Mouse (Mus musculus) limb, embryonic 10.5 days (tissue): Measurements from ENCODE around the gene Kcp. TPM values are rescaled to one million over a fixed set of nuclear protein-coding genes. Genes with fewer than 3 reads are reported as not detected.
A peak's percentile ranks its signal among the peaks of the same experiment; 100 is the strongest.

Experiments
- DNase-seq: peaks from one replicate; pipeline ENCODE4 v3.0.0-alpha.2; 2017; ENCODE audit warnings: low spot score
- H3K27ac ChIP-seq: fragments of 300-500 bp; sonication (generic); 2 replicates; pipeline ENCODE4 v1.5.1; 2016; ENCODE audit warnings: mild to moderate bottlenecking
- H3K27me3 ChIP-seq: fragments of 300-500 bp; sonication (generic); 2 replicates; pipeline ENCODE4 v1.6.1; 2016; ENCODE audit warnings: low read depth, mild to moderate bottlenecking; ENCODE audit not compliant: poor library complexity, severe bottlenecking
- H3K36me3 ChIP-seq: fragments of 300-500 bp; sonication (generic); 2 replicates; pipeline ENCODE4 v1.6.1; 2016; ENCODE audit warnings: mild to moderate bottlenecking, moderate library complexity
- H3K4me1 ChIP-seq: fragments of 300-500 bp; sonication (generic); 2 replicates; pipeline ENCODE4 v1.6.1; 2016
- H3K4me3 ChIP-seq: fragments of 300-500 bp; sonication (generic); 2 replicates; pipeline ENCODE4 v1.5.1; 2016; ENCODE audit warnings: mild to moderate bottlenecking, moderate library complexity
- H3K9me3 ChIP-seq: fragments of 300-500 bp; sonication (generic); replicated peaks from 2 replicates; pipeline ENCODE4 v1.6.1; 2016; ENCODE audit warnings: mild to moderate bottlenecking
- WGBS: fragments of 180-500 bp; shearing (Covaris S2); methylation state at CpG from one replicate; pipeline ENCODE4 v1.1.7; 2016; 5-methylcytosine and 5-hydroxymethylcytosine counted together
- polyA plus RNA-seq: library from polyadenylated mRNA; unstranded; fragments of >200 nt; fragmentation: Nextera tagmentation; extraction: Ambion mirVana; gene quantifications from 2 replicates; pipeline ENCODE4 v1.2.1, GENCODE M21; 2016

The Kcp gene
- polyA plus RNA-seq, 1 experiment from 2014 or later: 43.9 TPM

DNA sequence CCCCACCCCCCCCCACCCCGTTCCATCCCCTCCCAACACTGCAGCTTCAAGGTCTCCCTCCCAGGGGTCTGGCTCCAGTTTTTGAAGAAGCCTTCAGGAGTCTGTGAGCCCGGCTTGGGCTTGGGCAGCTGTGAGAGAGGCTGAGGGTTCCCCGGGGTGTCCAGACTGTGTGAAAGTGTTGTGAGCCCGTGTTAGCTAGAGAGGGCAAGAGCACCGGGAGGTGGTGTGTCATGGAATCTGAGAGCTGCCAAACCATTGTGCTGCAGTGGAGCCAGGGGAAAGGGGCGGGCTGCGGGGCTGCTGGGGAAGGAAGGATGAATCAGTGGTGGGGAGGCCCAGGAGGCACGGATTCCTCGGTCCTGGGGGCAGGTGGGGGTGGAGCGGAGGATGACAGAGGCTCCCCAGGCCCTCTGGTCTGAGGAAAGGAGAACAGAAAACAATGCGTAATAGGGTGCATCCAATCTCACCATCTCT, 71.3 kb downstream of the Kcp start:
- Histone ChIP-seq H3K9me3 (no peaks in the 10 kb centered on the region), H3K27ac (peak overlapping the region; percentile 87), H3K27me3 (peaks cover 36% of the 10 kb centered on the region), H3K36me3 (peaks cover 6% of the 10 kb centered on the region; the same call in 1 of the 2 replicates), H3K4me3 (peak overlapping the region; percentile 66), H3K4me1 (peaks cover 55% of the 10 kb centered on the region)
- 10% methylated on average over 11 of the region's 11 CpGs for WGBS
- DNase-seq: peak; percentile 42

DNA sequence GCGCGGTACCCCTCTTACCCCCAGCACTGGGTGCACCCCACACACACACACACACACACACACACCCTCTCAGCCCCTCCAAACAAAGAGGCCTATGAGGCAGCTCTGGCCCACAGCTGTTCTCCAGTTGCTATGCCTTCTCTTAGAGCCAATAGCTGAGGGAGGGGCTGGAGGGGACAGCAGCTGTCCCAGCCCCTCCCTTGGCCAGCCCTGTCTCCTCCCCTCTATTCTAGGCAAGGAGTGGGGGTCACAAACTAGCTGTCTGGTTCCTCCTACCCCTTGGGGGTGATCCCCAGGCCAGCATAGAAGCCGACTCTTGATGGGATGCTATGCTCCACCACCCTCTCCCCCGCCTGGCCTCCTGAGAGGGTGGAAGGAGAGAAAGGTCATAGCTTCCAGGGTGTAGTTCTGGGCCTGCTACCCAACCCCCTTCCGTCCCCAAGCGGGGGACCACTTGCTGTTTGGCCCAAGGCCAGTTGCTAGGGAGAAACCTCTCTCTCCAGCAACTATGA, 71.8 kb downstream of the Kcp start:
- peaks cover 60% of the 10 kb centered on the region for H3K4me1 ChIP-seq
- WGBS: 6% methylated on average over 6 of the region's 6 CpGs
- H3K4me3 ChIP-seq: peak overlapping the region; percentile 66
- H3K36me3 ChIP-seq: peaks cover 2% of the 10 kb centered on the region; the same call in 1 of the 2 replicates
- peak overlapping the region; percentile 87 for H3K27ac ChIP-seq
- H3K27me3 ChIP-seq: peaks cover 41% of the 10 kb centered on the region
- H3K9me3 ChIP-seq: no peaks in the 10 kb centered on the region
- DNase-seq: peak; percentile 53

DNA sequence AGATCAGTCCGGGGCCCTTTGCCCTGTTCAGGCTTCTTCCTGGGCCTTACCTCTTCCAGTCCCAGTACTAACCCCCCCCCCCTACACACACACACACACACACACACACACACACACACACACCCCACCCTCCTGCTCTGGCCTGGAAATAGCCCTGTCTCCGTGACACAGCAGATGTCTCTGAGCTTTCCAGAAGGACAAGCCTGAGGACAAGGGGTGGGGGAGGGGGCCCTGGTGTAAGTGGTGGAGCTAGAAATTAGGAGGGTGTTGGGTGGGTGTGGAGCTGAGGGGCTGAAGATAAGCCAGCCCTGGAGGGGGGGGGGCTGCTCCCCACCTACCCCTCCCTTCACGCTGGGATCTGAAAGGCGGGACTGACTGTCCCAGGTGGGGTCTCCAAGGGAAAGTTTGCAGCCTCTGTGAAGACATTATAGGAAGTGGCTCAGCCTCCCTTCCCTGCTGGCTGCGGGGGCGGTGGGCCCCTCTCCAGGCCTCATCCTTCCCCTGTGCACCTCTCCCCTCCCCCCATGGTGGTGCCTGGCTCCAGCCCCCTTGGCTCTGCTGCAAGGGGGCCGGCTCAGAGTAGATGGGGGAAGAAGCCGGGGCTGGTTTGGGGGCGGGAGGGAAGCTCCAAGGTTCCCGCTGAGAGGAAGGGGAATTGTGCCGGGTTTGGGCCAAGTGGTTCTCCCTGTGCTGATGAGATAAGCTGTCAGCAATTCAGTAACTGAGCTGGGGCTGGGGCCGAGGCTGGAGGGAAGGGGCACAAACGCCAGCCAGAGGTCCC, 72.7 kb downstream of the Kcp start:
- Histone ChIP-seq H3K4me1 (peaks cover 65% of the 10 kb centered on the region), H3K27ac (peak overlapping the region; percentile 87), H3K27me3 (peaks cover 49% of the 10 kb centered on the region), H3K4me3 (peak overlapping the region; percentile 66), H3K36me3 (peaks cover 2% of the 10 kb centered on the region; the same call in 1 of the 2 replicates), H3K9me3 (no peaks in the 10 kb centered on the region)
- DNase-seq: peak; percentile 60
- 1% methylated on average over 13 of the region's 13 CpGs for WGBS

- DNase-seq: peak; percentile 74
- Histone ChIP-seq H3K4me1 (peaks cover 65% of the 10 kb centered on the region), H3K4me3 (peak overlapping the region; percentile 66), H3K27me3 (peaks cover 49% of the 10 kb centered on the region), H3K36me3 (peaks cover 2% of the 10 kb centered on the region; the same call in 1 of the 2 replicates), H3K9me3 (no peaks in the 10 kb centered on the region), H3K27ac (peak overlapping the region; percentile 87)
- WGBS: 2% methylated on average over 27 of the region's 27 CpGs
Measured at GRCm38 (mm10) chr6:29433804-29434795, 73.7 kb downstream of the Kcp start.

DNA sequence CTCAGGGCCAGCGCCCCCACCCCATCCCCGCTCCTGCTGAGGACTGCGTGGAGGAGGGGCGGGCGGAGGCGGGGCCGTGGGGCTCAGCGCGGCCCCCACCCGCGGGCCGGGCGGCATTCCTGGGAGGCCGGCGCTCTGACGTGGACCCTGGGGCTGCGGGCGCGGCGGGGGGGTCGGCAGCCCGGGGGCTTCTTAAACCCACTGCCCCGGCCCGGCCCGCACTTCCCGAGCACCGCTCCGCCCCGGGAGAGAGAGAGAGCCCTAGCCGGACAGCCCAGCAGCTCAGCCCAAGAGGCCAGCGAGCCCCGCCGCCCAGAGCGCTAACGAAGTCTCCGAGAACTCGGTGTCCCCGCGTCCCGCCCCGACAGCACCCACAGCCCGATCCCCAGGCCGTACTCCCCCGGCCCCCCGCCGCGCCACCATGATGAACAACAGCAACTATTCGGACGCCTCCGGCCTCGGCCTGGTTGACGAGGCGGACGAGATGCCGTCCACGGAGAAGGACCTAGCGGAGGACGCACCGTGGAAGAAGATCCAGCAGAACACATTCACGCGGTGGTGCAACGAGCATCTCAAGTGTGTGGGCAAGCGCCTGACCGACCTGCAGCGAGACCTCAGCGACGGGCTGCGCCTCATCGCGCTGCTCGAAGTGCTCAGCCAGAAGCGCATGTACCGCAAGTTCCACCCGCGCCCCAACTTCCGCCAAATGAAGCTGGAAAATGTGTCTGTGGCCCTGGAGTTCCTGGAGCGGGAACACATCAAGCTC, 74.5 kb downstream of the Kcp start, which contains the start of gene Flnc:
Flnc (plus strand) TSS at position 219 of the 766 bp plus-strand sequence.
- H3K27me3 ChIP-seq: peaks cover 49% of the 10 kb centered on the region
- H3K9me3 ChIP-seq: no peaks in the 10 kb centered on the region
- peak within 1 kb of the TSS; percentile 87 for H3K27ac ChIP-seq
- peak; percentile 68 for DNase-seq
- WGBS: under 1% methylated on average over 77 of the region's 77 CpGs
- peaks cover 65% of the 10 kb centered on the region for H3K4me1 ChIP-seq
- no peaks in the 10 kb centered on the region for H3K36me3 ChIP-seq
- peak within 1 kb of the TSS; percentile 66 for H3K4me3 ChIP-seq

- no peak for DNase-seq
- Histone ChIP-seq H3K36me3 (no peaks in the 10 kb centered on the region), H3K4me1 (peaks cover 65% of the 10 kb centered on the region), H3K27me3 (peaks cover 49% of the 10 kb centered on the region), H3K9me3 (no peaks in the 10 kb centered on the region), H3K4me3 (peak overlapping the region; percentile 66), H3K27ac (peak overlapping the region; percentile 87)
Measured at GRCm38 (mm10) chr6:29432676-29433037, 75.1 kb downstream of the Kcp start.

GRCm38 (mm10) chr6:29432156-29432555, 75.6 kb downstream of the Kcp start:
- peaks cover 65% of the 10 kb centered on the region for H3K4me1 ChIP-seq
- no peaks in the 10 kb centered on the region for H3K36me3 ChIP-seq
- 48% methylated on average over 3 of the region's 3 CpGs for WGBS

DNA sequence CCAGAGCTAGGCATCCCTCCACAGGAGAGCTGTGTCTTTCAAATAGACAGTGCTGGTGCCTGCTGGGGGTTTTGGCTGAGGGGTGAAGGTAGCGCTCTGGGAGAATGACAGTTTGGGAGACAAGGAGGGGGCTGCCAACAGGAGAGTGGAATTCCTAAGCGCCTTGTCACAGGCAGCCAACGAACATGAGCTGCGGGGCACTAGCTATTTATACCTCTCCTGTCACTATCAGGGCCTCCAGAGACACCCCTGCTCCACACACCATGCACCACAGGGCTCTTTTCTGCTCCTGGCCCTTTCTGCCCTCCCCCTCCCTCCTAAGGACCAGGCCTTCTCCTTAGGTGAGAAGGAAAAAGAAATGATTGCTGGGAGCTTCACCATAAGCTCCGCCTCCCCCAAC, 76.3 kb downstream of the Kcp start:
- Histone ChIP-seq H3K4me1 (peaks cover 60% of the 10 kb centered on the region), H3K27ac (no peak overlapping the region), H3K9me3 (no peaks in the 10 kb centered on the region), H3K36me3 (no peaks in the 10 kb centered on the region), H3K4me3 (no peak overlapping the region), H3K27me3 (peaks cover 49% of the 10 kb centered on the region)
- DNase-seq: no peak
- WGBS: 15% methylated on average over 5 of the region's 5 CpGs

More at GRCm38 (mm10) chr6:29432156-29432555, 75.6 kb downstream of the Kcp start:
- H3K27ac ChIP-seq: no peak overlapping the region
- no peaks in the 10 kb centered on the region for H3K9me3 ChIP-seq
- peaks cover 49% of the 10 kb centered on the region for H3K27me3 ChIP-seq
- no peak for DNase-seq
- H3K4me3 ChIP-seq: no peak overlapping the region

- peak overlapping the region; percentile 15 for H3K27ac ChIP-seq
- peaks cover 49% of the 10 kb centered on the region for H3K27me3 ChIP-seq
- H3K9me3 ChIP-seq: no peaks in the 10 kb centered on the region
- H3K36me3 ChIP-seq: 0 out of 2 replicates have a peak, but pooled peaks cover 2% of the 10 kb centered on the region
- WGBS: 45% methylated on average over 15 of the region's 15 CpGs
- H3K4me3 ChIP-seq: no peak overlapping the region
- DNase-seq: no peak
- peaks cover 54% of the 10 kb centered on the region for H3K4me1 ChIP-seq
Measured at GRCm38 (mm10) chr6:29430681-29431420, 76.9 kb downstream of the Kcp start.

DNA sequence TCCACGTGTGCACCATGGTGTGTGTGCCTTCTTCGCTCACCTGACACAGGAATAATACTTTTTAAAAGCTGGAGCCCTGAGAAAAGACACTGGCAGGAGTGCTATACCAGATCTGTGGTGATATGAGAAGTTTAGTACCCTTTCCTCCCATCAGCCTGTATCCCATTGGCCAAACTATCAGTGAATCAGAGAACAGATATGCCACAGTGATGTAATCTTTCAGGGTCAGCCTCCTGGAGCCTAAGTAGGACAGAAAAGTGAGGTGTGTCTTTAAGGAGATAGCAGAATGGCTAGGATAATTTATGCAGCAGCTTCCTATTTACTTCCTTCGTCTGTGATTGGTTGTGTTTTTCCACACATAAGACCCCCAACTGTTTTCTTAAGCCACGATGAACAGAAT, 79.6 kb downstream of the Kcp start:
- Histone ChIP-seq H3K9me3 (no peaks in the 10 kb centered on the region), H3K4me1 (peaks cover 27% of the 10 kb centered on the region), H3K4me3 (no peak overlapping the region), H3K27me3 (peaks cover 30% of the 10 kb centered on the region), H3K36me3 (0 out of 2 replicates have a peak, but pooled peaks cover 2% of the 10 kb centered on the region), H3K27ac (no peak overlapping the region)
- WGBS: 71% methylated on average over 4 of the region's 4 CpGs
- no peak for DNase-seq

- 70% methylated on average over 6 of the region's 6 CpGs for WGBS
Measured at GRCm38 (mm10) chr6:29426331-29426730, 81.4 kb downstream of the Kcp start.

More at GRCm38 (mm10) chr6:29426331-29426730, 81.4 kb downstream of the Kcp start:
- H3K4me3 ChIP-seq: no peak overlapping the region
- DNase-seq: no peak
- H3K27me3 ChIP-seq: peaks cover 12% of the 10 kb centered on the region
- peaks cover 8% of the 10 kb centered on the region for H3K4me1 ChIP-seq
- H3K27ac ChIP-seq: no peak overlapping the region
- H3K9me3 ChIP-seq: no peaks in the 10 kb centered on the region
- H3K36me3 ChIP-seq: 0 out of 2 replicates have a peak, but pooled peaks cover 2% of the 10 kb centered on the region
